Mouse (Mus musculus): Measurements from ENCODE around the gene Gbgt1.
"Not testable (repeated sequence)": the region's sequence is repeated elsewhere in the genome, so short reads cannot be mapped to it uniquely, and the experiment has no call there.

Gene Gbgt1

DNA sequence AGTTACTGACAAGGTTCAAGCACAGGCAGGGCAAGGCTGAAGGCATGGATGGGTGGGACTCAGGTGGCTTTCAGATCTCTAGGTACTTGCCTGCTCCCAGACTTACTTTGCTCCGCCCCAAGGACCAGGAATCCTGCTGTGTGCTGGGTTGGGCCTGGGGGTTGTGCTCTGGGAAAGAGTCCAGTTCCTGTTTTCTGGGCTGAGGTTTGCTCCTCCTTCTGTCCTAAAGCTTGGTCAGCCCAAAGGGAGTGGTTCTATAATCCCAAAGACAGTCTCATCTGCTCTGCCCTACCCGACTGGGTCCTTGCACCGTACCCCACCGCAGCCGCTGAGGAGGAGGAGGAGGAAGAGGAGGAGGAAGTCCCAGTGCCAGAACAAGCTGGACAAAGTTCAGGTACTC, at the start of gene Gbgt1:
Gene Gbgt1 (plus strand): TSS at position 221 of the 400 bp plus-strand sequence.
- in situ Hi-C loops (cut with MboI, MseI): no loop called here

- in situ Hi-C loops (cut with MboI, MseI): no loop called here
These were observed 49.4 kb upstream of the Gbgt1 start for GRCm38 (mm10) chr2:28447315-28447670.

GRCm38 (mm10) chr2:28451663-28452062, 45.0 kb upstream of the Gbgt1 start:
- in situ Hi-C loops (cut with MboI, MseI): no loop called here

DNA sequence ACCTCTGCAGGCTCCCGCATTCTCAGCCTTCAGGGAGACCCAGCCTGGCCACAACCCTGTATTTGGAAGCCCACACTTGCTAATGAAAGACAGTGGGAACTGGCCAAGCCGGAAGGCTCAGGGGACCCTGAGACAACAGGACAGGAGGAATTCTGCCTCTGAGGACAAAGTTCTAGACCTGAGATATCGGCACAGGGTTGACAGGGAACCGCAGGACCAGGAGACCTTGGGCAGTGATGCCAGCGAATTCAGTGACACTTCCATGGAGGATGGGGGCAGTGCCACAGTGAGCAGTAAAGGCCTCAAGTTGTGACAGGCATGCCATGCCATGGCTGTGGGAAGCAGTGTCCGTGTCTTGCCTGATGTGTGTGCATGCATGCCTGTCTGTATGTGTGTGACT, 43.2 kb upstream of the Gbgt1 start:
- in situ Hi-C loops (cut with MboI, MseI): no loop called here

GRCm38 (mm10) chr2:28456616-28457015, 40.1 kb upstream of the Gbgt1 start:
- in situ Hi-C loops (cut with MboI, MseI): no loop called here

DNA sequence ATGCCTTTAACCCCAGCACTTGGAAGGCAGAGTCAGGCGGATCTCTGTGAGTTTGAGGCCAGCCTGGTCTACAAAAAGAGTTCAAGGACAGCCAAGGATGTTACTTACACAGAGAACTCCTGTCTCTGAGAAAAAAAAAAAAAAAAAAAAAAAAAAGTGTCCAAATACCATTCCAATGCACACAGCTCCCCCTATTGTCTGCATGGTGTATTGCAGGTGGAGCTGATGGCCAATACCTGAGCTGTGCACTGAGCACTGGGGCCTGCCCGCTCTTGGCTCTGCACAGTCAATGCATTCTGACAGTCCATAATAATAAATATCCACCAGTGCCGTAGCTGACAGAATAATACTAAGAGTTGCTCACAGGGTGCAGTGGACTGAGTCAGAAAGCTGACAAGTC, 32.8 kb upstream of the Gbgt1 start:
- in situ Hi-C loops (cut with MboI, MseI): no loop called here

DNA sequence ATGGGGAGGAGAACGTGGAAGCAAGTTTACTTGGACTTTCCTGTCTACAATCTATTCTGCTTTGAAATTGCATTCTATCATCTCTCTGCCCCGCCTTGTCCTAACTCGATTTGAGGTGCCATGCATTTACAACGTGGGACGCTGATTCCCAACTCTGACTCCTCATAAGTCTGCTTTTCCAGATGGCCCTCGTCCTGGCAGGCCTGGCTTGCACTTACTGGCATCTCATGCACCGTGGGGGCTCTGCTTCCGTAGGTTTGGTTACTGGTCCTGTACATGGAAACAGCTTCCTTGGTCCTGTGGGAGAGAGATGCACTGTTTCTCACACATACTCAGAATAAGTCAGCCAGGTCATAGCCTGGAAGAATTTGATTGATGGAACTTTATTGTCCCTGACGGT, 31.8 kb upstream of the Gbgt1 start:
- in situ Hi-C loops (cut with MboI, MseI): no loop called here

- in situ Hi-C loops (cut with MboI, MseI): no loop called here
These were observed 30.7 kb upstream of the Gbgt1 start, which contains the start of gene 1700007K13Rik for GRCm38 (mm10) chr2:28465836-28466518. 1700007K13Rik (minus strand) TSS chr2:28466332.

DNA sequence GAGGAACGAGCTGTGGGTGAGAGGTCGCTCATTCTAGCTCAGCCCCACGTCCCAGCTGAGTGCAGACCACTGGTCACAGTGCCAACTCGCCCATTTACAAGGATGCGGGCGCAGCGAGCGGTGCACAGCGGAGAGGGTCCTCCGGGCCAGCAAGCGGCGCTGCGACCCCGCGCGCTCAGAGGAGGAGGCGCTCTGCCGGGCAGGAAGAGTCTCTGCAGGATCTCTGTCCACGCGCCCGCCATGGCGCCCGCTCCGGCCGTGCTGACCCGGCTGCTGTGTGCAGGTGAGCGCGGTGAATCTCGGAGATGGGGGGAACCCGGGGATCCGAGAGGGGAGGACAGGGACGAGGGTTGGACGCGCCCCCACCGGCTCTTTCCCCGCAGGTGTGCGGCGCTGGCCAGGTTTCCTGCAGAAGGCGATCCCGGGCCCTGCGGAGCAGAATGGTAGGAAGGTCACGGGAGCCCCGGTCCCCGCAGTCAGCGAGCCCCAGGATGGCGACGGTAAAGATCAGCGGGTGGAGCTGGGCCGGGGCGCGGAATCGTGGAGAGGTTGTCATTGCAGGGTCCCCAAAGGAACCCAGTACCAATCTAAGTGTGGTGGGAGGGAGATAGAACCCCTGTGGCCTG, 28.7 kb upstream of the Gbgt1 start, which contains the start of gene Mrps2:
Gene Mrps2 (plus strand): TSS at position 207 of the 626 bp plus-strand sequence.
- in situ Hi-C loops (cut with MboI, MseI): no loop called here

DNA sequence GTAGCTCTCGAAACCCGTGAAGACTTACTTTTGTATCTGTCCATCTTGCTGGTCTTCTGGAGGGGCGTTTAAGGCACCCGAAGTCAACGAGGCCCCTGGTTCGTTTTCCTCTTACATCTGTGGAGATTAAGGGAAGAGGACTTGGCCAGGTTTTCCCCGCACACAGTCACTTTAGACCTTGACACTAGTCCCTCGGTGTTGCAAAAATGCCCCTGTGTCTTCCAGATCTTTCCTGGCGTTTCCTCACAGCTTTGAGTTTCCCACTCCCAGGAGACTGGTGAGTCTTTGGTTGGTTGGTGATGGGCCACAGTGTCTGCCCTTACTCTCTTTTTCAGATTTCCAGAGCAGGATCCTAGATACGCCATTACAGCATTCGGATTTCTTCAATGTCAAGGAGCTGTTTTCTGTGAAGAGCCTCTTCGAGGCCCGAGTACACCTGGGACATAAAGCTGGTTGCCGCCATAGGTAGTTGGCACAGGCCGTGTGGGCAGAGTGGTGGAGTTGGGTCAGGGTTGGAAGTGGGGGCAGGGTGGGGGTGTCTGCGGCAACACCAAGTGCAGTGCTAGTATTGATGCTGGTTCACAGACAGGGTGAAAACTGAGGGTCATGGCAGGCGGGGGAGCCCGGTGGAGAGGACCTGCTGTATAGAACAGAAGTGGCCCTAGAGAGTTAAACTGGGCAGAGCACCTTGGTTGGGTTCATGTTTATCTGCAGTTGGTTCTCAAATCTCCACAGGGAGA, 28.0 kb upstream of the Gbgt1 start:
- in situ Hi-C loops (cut with MboI, MseI): no loop called here

- in situ Hi-C loops (cut with MboI, MseI): no loop called here
These were observed 27.2 kb upstream of the Gbgt1 start for GRCm38 (mm10) chr2:28469461-28469860.

DNA sequence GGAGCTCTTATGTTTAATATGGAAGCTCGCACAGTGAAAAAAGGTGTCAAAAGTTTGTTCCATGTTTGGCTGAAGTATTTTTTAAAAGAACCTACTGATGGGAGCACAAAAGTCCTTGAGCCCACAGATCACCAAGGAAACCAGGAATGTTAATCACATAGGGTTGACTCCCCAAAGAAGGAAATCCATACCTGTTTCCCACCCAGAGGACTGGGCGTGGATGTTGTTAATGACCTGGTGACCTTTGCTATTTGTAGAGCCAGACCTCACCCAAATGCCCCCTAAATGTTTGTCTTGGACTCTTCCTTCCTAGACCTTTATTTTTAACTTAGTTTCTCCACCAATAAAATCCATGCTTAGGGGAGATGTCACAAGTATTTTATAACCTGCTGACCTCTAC, 26.1 kb upstream of the Gbgt1 start:
- in situ Hi-C loops (cut with MboI, MseI): no loop called here

- in situ Hi-C loops (cut with MboI, MseI): not testable (repeated sequence)
These were observed 24.7 kb upstream of the Gbgt1 start for GRCm38 (mm10) chr2:28472011-28472410.

- in situ Hi-C loops (cut with MboI, MseI): not testable (repeated sequence)
These were observed 18.7 kb upstream of the Gbgt1 start for GRCm38 (mm10) chr2:28477993-28478392.

GRCm38 (mm10) chr2:28479208-28480204, 17.2 kb upstream of the Gbgt1 start:
- in situ Hi-C loops (cut with MboI, MseI): no loop called here

- in situ Hi-C loops (cut with MboI, MseI): no loop called here
These were observed 12.8 kb upstream of the Gbgt1 start for GRCm38 (mm10) chr2:28483861-28484260.

DNA sequence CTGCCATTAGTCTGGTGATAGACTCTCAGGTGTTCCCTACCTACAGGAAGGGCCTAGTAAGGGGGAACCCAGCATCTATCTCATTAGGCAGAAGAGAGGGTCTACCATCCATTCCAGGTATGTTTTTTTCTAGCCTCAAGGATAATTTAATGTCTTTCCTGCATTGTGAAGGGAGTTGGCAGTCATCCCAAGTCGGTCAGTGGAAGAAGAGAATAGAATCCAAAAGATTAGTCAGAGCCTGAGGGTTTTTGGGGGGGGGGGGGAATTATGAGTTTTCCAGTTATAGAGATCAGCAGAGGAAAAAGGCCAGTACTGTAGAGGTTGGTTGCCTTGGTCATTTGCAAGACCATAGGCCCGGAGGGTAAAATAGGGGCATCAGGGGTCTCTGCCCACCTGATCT, 2.2 kb upstream of the Gbgt1 start:
- in situ Hi-C loops (cut with MboI, MseI): no loop called here

DNA sequence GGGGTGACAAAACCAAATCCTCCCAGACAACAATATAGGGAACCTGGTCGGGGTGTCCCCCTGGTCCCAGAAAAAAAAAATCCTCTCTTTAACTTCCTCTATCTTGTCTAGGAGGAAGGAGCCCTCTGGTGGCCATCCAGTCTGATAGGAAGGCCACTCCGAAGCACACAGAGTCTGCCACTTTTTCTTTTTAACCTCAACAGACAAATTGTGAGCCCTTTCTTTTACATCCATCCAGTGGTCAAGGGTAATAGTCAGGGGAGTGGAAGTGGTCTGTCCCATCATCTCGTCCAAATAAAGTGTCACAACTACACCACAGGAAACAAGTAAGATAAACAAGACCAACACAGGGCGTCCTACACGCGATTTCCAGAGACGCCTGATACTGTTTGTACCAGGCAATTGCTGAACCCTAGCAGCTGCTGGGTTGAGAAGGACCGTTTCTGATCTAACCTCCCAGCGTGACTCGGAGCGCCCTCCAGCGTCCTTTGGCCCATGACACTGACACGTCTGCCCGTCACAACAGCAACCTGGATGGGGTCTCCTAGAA, 1.4 kb upstream of the Gbgt1 start:
- in situ Hi-C loops (cut with MboI, MseI): no loop called here

DNA sequence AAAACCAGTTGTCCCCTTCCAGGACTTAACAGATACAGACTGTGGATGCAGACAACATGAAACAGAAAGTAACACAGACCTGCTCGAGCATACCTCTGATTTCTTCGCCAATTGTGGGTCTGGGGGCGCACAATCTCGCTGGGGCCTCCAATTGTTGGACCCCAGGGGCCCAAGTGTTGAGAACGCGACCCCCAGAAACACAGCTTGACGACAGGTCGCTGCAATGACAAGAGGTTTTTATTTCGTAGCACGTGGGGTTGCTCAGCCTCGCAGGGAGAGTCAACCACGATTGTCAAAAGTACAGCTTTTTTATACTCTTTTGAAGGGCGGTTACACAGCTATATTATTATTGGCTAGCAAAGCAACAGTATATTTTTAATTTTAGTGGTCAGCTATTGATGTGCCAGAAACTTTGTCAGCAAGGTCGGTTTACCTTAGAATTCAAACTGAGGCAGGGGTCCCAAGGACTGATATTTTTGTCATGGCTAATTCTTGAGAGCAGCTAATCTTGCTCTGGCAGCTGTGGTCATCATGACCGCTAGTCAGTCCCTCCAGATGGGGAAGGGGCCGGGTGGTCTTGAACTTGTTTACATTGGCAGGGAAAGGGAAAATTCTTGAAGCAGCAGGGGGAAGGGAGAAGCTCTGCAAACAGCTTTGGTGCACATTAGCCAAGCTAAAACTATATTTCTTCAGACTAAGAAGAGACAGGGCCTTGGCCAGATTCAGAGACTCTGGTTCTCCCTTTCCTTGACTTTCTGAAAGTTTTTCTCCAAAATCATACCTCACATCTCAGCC, 693 bp upstream of the Gbgt1 start:
- in situ Hi-C loops (cut with MboI, MseI): no loop called here

DNA sequence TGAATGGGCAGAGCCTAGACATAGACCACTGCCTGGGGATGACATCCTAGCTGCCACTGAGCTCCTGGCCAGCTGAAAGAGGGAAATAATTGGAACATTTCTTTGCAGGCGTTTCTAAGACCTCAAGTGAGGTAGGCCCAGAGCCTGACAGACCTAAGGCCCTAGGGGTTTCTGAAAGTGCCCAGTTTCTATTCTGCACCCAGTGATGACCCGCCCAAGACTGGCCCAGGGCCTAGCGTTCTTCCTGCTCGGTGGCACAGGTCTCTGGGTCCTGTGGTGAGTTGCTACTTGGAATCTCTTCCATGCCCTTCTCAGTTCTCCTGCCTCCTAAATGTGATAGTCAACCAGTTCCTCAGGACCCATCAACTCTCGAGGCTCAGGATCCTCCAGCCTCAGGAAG, 870 bp downstream of the Gbgt1 start:
- in situ Hi-C loops (cut with MboI, MseI): no loop called here
